Mouse (Mus musculus) MEL (cell line): ENCODE measurements at regions not wholly inside any gene's neighbourhood (a gene's known extent, or its start where the extent isn't known, plus 50 kb on each side); places are given as distances from the start of the nearest gene placed in this dataset.

ENCODE experiments used
- DNase-seq: peaks from one replicate; pipeline ENCODE4 v3.0.0; 2011; ENCODE audit warnings: low read depth, low spot score
- H3K27ac ChIP-seq: 2 replicates; pipeline ENCODE4 v1.5.1; 2012; ENCODE audit warnings: low read depth, mild to moderate bottlenecking, control low read depth, low read length, moderate library complexity; ENCODE audit not compliant: control insufficient read depth
- H3K27me3 ChIP-seq, 2 experiments: fragments of 150-350 bp in 1 of 2; sonication (generic) in 1 of 2; 2 replicates each; pipeline ENCODE4 v1.6.1; 2012; ENCODE audit warnings: low read length in 2 of 2, mild to moderate bottlenecking in 2 of 2, improper control_type of control experiment in 1 of 2, moderate library complexity in 1 of 2; ENCODE audit not compliant: insufficient read depth in 2 of 2, control insufficient read depth in 1 of 2
- H3K36me3 ChIP-seq, 2 experiments: 2 replicates each; pipeline ENCODE4 v1.6.1; 2012 to 2014; ENCODE audit warnings: low read length in 2 of 2, improper control_type of control experiment in 1 of 2, inconsistent platforms in 1 of 2, mild to moderate bottlenecking in 1 of 2; ENCODE audit not compliant: insufficient read depth in 2 of 2, control insufficient read depth in 1 of 2
- H3K4me1 ChIP-seq, 2 experiments: fragments of 150-350 bp in 1 of 2; sonication (generic) in 1 of 2; 2 replicates each; pipeline ENCODE4 v1.6.1; 2012; ENCODE audit warnings: low read length in 2 of 2, improper control_type of control experiment in 1 of 2, mild to moderate bottlenecking in 1 of 2; ENCODE audit not compliant: insufficient read depth in 2 of 2, control insufficient read depth in 1 of 2
- H3K4me3 ChIP-seq, 2 experiments: fragments of 150-350 bp in 1 of 2; sonication (generic) in 1 of 2; 2 replicates each; pipeline ENCODE4 v1.5.1; 2012; ENCODE audit warnings: low read depth in 2 of 2, low read length in 2 of 2, mild to moderate bottlenecking in 2 of 2, moderate library complexity in 2 of 2, control low read depth in 1 of 2, improper control_type of control experiment in 1 of 2; ENCODE audit not compliant: control insufficient read depth in 1 of 2, insufficient read depth in 1 of 2
- H3K79me2 ChIP-seq: 2 replicates; pipeline ENCODE4 v1.6.1; 2012; ENCODE audit warnings: mild to moderate bottlenecking, low read length, moderate library complexity; ENCODE audit not compliant: control insufficient read depth, poor library complexity, insufficient read depth
- H3K9ac ChIP-seq: 2 replicates; pipeline ENCODE4 v1.6.1; 2012; ENCODE audit warnings: low read depth, mild to moderate bottlenecking, control low read depth, low read length, moderate library complexity; ENCODE audit not compliant: control insufficient read depth, poor library complexity, severe bottlenecking
- H3K9me3 ChIP-seq: fragments of 150-350 bp; sonication (generic); replicated peaks from 2 replicates; pipeline ENCODE4 v1.6.1; 2012; ENCODE audit warnings: mild to moderate bottlenecking, low read length, improper control_type of control experiment, moderate library complexity; ENCODE audit not compliant: insufficient read depth
- CTCF ChIP-seq, 3 experiments: IDR thresholded peaks in 2 of 3; conservative IDR thresholded peaks in 1 of 3; 2 replicates each; pipeline ENCODE4 v1.5.1; 2011 to 2012; ENCODE audit warnings: low read length in 3 of 3, low read depth in 2 of 3, mild to moderate bottlenecking in 2 of 3, improper control_type of control experiment in 1 of 3, inconsistent platforms in 1 of 3, mixed read lengths in 1 of 3, moderate library complexity in 1 of 3; ENCODE audit not compliant: control insufficient read depth in 1 of 3, insufficient read depth in 1 of 3, poor library complexity in 1 of 3, severe bottlenecking in 1 of 3
- EP300 ChIP-seq, 2 experiments: IDR thresholded peaks; 2 replicates each; pipeline ENCODE4 v1.6.1; 2011; ENCODE audit warnings: improper control_type of control experiment in 2 of 2, low read length in 2 of 2, low read depth in 1 of 2, mild to moderate bottlenecking in 1 of 2
- GABPA ChIP-seq: IDR thresholded peaks from 2 replicates; pipeline ENCODE4 v1.6.1; 2012; ENCODE audit warnings: low read depth, mild to moderate bottlenecking, inconsistent platforms, low read length, improper control_type of control experiment, moderate library complexity
- RAD21 ChIP-seq: IDR thresholded peaks from 2 replicates; pipeline ENCODE4 v1.6.1; 2011; ENCODE audit warnings: mild to moderate bottlenecking, low read depth, low read length, improper control_type of control experiment
- SMC3 ChIP-seq: IDR thresholded peaks from 2 replicates; pipeline ENCODE4 v1.6.1; 2011; ENCODE audit warnings: low read depth, low read length, improper control_type of control experiment
- TCF12 ChIP-seq: IDR thresholded peaks from 2 replicates; pipeline ENCODE4 v1.6.1; 2014; ENCODE audit warnings: low read depth, mild to moderate bottlenecking, inconsistent platforms, low read length, improper control_type of control experiment, moderate library complexity
- UBTF ChIP-seq: IDR thresholded peaks from 2 replicates; pipeline ENCODE4 v1.6.1; 2012; ENCODE audit warnings: low read depth, mild to moderate bottlenecking, inconsistent platforms, low read length, improper control_type of control experiment, moderate library complexity, borderline replicate concordance; ENCODE audit not compliant: insufficient read depth
- USF1 ChIP-seq: IDR thresholded peaks from 2 replicates; pipeline ENCODE4 v1.6.1; 2014; ENCODE audit warnings: low read depth, mild to moderate bottlenecking, inconsistent platforms, low read length, improper control_type of control experiment, moderate library complexity
- USF2 ChIP-seq, 2 experiments: IDR thresholded peaks; 2 replicates each; pipeline ENCODE4 v1.6.1; 2011 to 2012; ENCODE audit warnings: improper control_type of control experiment in 2 of 2, low read length in 2 of 2, borderline replicate concordance in 1 of 2, inconsistent platforms in 1 of 2, low read depth in 1 of 2, mild to moderate bottlenecking in 1 of 2; ENCODE audit not compliant: insufficient read depth in 1 of 2
- ZC3H11A ChIP-seq: IDR thresholded peaks from 2 replicates; pipeline ENCODE4 v1.6.1; 2012; ENCODE audit warnings: low read depth, mild to moderate bottlenecking, inconsistent platforms, low read length, improper control_type of control experiment
- ZMIZ1 ChIP-seq: IDR thresholded peaks from 2 replicates; pipeline ENCODE4 v1.6.1; 2012; ENCODE audit warnings: low read depth, mild to moderate bottlenecking, inconsistent platforms, low read length, improper control_type of control experiment, moderate library complexity
- ZNF384 ChIP-seq: IDR thresholded peaks from 2 replicates; pipeline ENCODE4 v1.6.1; 2012; ENCODE audit warnings: low read depth, mild to moderate bottlenecking, inconsistent platforms, low read length, improper control_type of control experiment

GRCm38 (mm10) chr3:119653007-119653565 is 131.2 kb downstream of the Ptbp2 start:
- Histone ChIP-seq H3K4me3 (no peak overlapping the region), H3K27ac (no peak overlapping the region), H3K4me1 (no peaks in the 10 kb centered on the region), H3K79me2 (no peaks in the 10 kb centered on the region), H3K9me3 (no peaks in the 10 kb centered on the region), H3K36me3 (no peaks in the 10 kb centered on the region), H3K9ac (no peak overlapping the region), H3K27me3 (no peaks in the 10 kb centered on the region)
- TF ChIP-seq ZC3H11A, result no peak
- TF ChIP-seq SMC3, result no peak
- no peak for TF ChIP-seq USF2 (IDR thresholded peaks at IDR 0.05; ENCODE audit: borderline replicate concordance in 1 of 2, insufficient read depth in 1 of 2, low read depth in 1 of 2, low read length in 2 of 2)
- TF ChIP-seq TCF12, result no peak
- no peak for TF ChIP-seq GABPA
- no peak for TF ChIP-seq ZNF384
- DNase-seq, result no peak

GRCm38 (mm10) chr3:119638633-119639032 is 145.6 kb downstream of the Ptbp2 start:
- Histone ChIP-seq H3K79me2 (no peaks in the 10 kb centered on the region), H3K4me3 (no peak overlapping the region), H3K4me1 (no peaks in the 10 kb centered on the region)

GRCm38 (mm10) chr3:119635641-119636040 is 148.6 kb downstream of the Ptbp2 start:
- Histone ChIP-seq H3K4me1 (no peaks in the 10 kb centered on the region), H3K27ac (no peak overlapping the region), H3K4me3 (no peak overlapping the region), H3K79me2 (no peaks in the 10 kb centered on the region)
- DNase-seq, result no peak
- TF ChIP-seq ZMIZ1 (no peak), USF1 (no peak), RAD21 (no peak), UBTF (no peak)
- TF ChIP-seq, all 39 proteins: peak for 0
- Histone ChIP-seq H3K9me3 (no peaks in the 10 kb centered on the region), H3K27me3 (no peaks in the 10 kb centered on the region), H3K36me3 (no peaks in the 10 kb centered on the region), H3K9ac (no peak overlapping the region)

More at GRCm38 (mm10) chr3:119638633-119639032, 145.6 kb downstream of the Ptbp2 start:
- H3K36me3 ChIP-seq, result no peaks in the 10 kb centered on the region
- TF ChIP-seq EP300 (IDR thresholded peaks at IDR 0.05; ENCODE audit: low read depth in 1 of 2, low read length in 2 of 2) (no peak), CTCF (IDR thresholded peaks at IDR 0.05 in 2 of 3, conservative IDR thresholded peaks at IDR 0.05 in 1 of 3; ENCODE audit: control insufficient read depth in 1 of 3, insufficient read depth in 1 of 3, low read depth in 2 of 3, low read length in 3 of 3, poor library complexity in 1 of 3, severe bottlenecking in 1 of 3) (peak in 1 of 3 experiments; percentile 7; a peak in 1 of 6 replicates)
- H3K9me3 ChIP-seq, result no peaks in the 10 kb centered on the region
- H3K9ac ChIP-seq, result no peak overlapping the region
- DNase-seq, result no peak
- H3K27ac ChIP-seq, result no peak overlapping the region
- no peaks in the 10 kb centered on the region for H3K27me3 ChIP-seq
